Mouse (Mus musculus) midbrain, embryonic 12.5 days (tissue): ENCODE measurements around the gene Cope. TPM values are rescaled to one million over a fixed set of nuclear protein-coding genes. Genes with fewer than 3 reads are reported as not detected.
A peak's percentile ranks its signal among the peaks of the same experiment; 100 is the strongest.

Source experiments
- ATAC-seq: fragments of 200-750 bp; cut with Nextera tagmentation; 2 replicates; pipeline ENCODE4 v1.8.0; 2017; ENCODE audit warnings: low read depth, moderate TSS enrichment, moderate library complexity; ENCODE audit not compliant: low FRiP score
- H3K27ac ChIP-seq: fragments of 300-500 bp; sonication (generic); replicated peaks from 2 replicates; pipeline ENCODE4 v1.5.1; 2016; ENCODE audit warnings: mild to moderate bottlenecking
- H3K27me3 ChIP-seq: fragments of 300-500 bp; sonication (generic); 2 replicates; pipeline ENCODE4 v1.6.1; 2016; ENCODE audit warnings: mild to moderate bottlenecking
- H3K36me3 ChIP-seq: fragments of 300-500 bp; sonication (generic); 2 replicates; pipeline ENCODE4 v1.6.1; 2016
- H3K4me1 ChIP-seq: fragments of 300-500 bp; sonication (generic); 2 replicates; pipeline ENCODE4 v1.6.1; 2016
- H3K4me2 ChIP-seq: fragments of 300-500 bp; sonication (generic); replicated peaks from 2 replicates; pipeline ENCODE4 v1.6.1; 2016; ENCODE audit warnings: mild to moderate bottlenecking, moderate library complexity
- H3K4me3 ChIP-seq: fragments of 300-500 bp; sonication (generic); 2 replicates; pipeline ENCODE4 v1.5.1; 2016; ENCODE audit warnings: mild to moderate bottlenecking
- H3K9ac ChIP-seq: fragments of 300-500 bp; sonication (generic); replicated peaks from 2 replicates; pipeline ENCODE4 v1.6.1; 2016; ENCODE audit warnings: mild to moderate bottlenecking, moderate library complexity
- H3K9me3 ChIP-seq: fragments of 300-500 bp; sonication (generic); 2 replicates; pipeline ENCODE4 v1.6.1; 2016; ENCODE audit warnings: mild to moderate bottlenecking
- WGBS: fragments of 180-500 bp; shearing (Covaris S2); methylation state at CpG from one replicate; pipeline ENCODE4 v1.1.7; 2016; 5-methylcytosine and 5-hydroxymethylcytosine counted together
- polyA plus RNA-seq: library from polyadenylated mRNA; unstranded; fragments of >200 nt; fragmentation: Nextera tagmentation; extraction: Ambion mirVana; gene quantifications from 2 replicates; pipeline ENCODE4 v1.2.1, GENCODE M21; 2016

Gene Cope
- polyA plus RNA-seq = 222 and 235 TPM in 2 replicates

DNA sequence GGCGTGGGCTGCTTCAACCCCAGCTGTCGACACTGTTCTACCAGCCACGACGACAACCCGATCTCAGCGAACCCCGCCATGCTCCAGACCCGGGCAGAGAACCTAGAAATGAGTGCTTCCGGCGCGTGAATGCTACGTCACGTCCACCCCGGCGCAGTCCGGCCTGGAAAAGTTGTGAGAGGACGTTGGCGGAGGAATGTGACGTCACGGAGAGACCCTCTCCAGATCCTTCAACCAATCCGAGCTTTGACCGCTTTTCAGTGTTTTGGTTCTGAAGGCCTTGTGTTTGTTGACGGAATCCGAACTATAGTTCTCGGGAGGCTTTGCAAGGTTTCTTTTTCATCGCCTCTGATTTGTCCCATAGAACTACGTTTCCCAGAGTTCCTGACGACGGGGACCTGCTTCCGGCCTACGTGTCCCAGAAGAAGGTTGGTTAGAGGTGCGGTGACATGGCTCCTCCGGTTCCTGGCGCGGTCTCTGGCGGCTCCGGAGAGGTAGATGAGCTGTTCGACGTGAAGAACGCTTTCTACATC is at the start of gene Cope, which contains the start of gene Ddx49:
Gene Cope, plus strand, starts transcription at position 161 of the 533 bp plus-strand sequence.
Gene Ddx49, minus strand, starts transcription at position 132 of the 533 bp plus-strand sequence.
- H3K27me3 ChIP-seq = no peaks in the 10 kb centered on the region
- ATAC-seq = peak; percentile 90
- no peaks in the 10 kb centered on the region for H3K9me3 ChIP-seq
- H3K36me3 ChIP-seq = peaks cover 54% of the 10 kb centered on the region
- peak within 1 kb of the TSS; percentile 90 for H3K4me3 ChIP-seq
- H3K9ac ChIP-seq = peak within 1 kb of the TSS; percentile 77
- H3K4me2 ChIP-seq = peak within 1 kb of the TSS; percentile 97
- peak within 1 kb of the TSS; percentile 31; the same call in 1 of the 2 replicates for H3K27ac ChIP-seq
- WGBS = under 1% methylated on average over 40 of the region's 40 CpGs
- H3K4me1 ChIP-seq = peaks cover 26% of the 10 kb centered on the region

DNA sequence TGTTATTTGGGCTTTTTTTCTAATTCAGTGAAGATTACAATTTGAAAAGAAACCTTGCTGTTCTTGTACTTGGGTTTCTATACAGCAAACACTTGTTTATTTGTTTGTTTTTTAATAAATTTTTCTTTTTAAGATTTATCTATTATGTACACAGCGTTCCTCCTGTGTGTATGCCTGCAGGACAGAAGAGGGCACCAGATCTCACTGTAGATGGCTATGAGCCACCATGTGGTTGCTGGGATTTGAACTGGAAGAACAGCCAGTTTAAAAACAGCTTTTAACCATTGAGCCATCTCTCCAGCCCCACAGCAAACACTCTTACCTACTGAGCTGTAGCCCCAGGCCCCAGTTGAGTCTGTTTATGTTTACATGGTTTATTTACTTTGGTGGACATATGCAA is 47.7 kb upstream of the Cope start:
- H3K27me3 ChIP-seq = no peaks in the 10 kb centered on the region
- H3K4me2 ChIP-seq = no peak overlapping the region
- no peak overlapping the region for H3K27ac ChIP-seq
- H3K36me3 ChIP-seq = peaks cover 100% of the 10 kb centered on the region
- H3K4me1 ChIP-seq = no peaks in the 10 kb centered on the region
- 82% methylated on average over 1 of the region's 1 CpGs for WGBS
- no peak for ATAC-seq
- no peak overlapping the region for H3K9ac ChIP-seq
- H3K4me3 ChIP-seq = no peak overlapping the region
- H3K9me3 ChIP-seq = no peaks in the 10 kb centered on the region

DNA sequence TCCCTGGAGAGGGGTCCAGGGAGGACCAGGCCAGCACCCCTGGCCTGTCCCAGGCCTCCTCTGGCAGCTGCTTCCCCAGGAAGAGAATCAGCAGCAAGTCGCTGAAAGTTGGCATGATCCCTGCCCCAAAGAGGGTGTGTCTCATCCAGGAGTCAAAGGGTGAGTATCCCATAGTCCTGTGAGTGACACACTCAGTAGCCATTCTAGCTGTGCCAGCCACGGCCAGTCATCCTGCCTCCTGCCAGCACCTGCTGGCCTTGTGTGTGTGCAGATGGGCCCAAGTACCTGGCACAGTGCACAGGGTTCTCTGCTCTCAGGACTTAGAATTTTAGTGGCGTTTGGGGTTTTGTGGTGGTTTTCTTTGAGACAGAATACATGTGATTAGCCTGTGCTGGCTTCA is 44.9 kb upstream of the Cope start:
- no peak for ATAC-seq
- Histone ChIP-seq H3K27ac (no peak overlapping the region), H3K4me1 (no peaks in the 10 kb centered on the region), H3K27me3 (no peaks in the 10 kb centered on the region), H3K9ac (no peak overlapping the region), H3K4me3 (no peak overlapping the region), H3K36me3 (peaks cover 100% of the 10 kb centered on the region), H3K4me2 (no peak overlapping the region), H3K9me3 (no peaks in the 10 kb centered on the region)
- 88% methylated on average over 3 of the region's 3 CpGs for WGBS

DNA sequence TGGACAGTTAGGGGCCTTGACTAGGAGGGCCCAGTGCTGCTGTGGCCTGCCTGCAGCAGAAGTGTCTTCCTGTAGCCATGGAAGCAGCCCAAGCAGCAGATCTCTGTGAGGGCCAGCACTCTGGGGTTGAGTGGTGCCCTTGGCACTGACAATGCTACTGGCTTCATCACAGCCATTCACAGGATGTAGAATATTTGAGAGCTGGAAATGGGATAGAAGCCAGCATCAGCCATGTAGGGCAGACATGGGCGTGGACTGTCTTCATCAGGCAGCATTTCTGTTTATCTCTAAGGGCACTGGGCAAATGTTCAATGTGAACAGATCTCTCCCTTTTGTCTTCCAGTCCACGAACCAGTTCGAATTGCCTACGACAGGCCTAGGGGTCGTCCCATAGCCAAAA is 43.7 kb upstream of the Cope start:
- Histone ChIP-seq H3K9me3 (no peaks in the 10 kb centered on the region), H3K4me2 (no peak overlapping the region), H3K4me1 (no peaks in the 10 kb centered on the region), H3K36me3 (peaks cover 100% of the 10 kb centered on the region), H3K27ac (no peak overlapping the region), H3K4me3 (no peak overlapping the region), H3K9ac (no peak overlapping the region), H3K27me3 (no peaks in the 10 kb centered on the region)
- no peak for ATAC-seq
- 96% methylated on average over 5 of the region's 5 CpGs for WGBS

DNA sequence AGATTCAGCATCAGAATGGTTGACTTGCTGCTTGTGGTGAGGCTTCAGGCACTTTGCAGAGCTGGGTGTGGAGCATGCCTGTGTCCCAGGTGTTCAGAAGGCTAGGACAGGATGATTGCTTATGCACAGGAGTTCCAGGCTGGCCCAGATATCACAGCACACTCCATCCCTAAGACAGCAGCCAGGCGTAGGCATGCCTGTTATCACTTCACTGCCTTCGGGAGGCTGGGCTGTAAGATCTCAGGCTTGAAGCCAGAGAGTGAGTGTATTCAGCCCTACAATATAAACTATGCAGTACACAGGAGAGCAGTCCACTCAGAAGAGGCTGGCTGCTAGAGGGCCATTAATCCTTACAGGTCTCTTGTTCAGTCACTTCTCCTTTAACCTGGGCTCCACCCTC is 43.3 kb upstream of the Cope start:
- H3K36me3 ChIP-seq = peaks cover 100% of the 10 kb centered on the region
- no peak overlapping the region for H3K27ac ChIP-seq
- no peak overlapping the region for H3K4me3 ChIP-seq
- H3K27me3 ChIP-seq = no peaks in the 10 kb centered on the region
- H3K9me3 ChIP-seq = no peaks in the 10 kb centered on the region
- no peak overlapping the region for H3K4me2 ChIP-seq
- no peak for ATAC-seq
- no peak overlapping the region for H3K9ac ChIP-seq
- 96% methylated on average over 2 of the region's 2 CpGs for WGBS
- no peaks in the 10 kb centered on the region for H3K4me1 ChIP-seq

DNA sequence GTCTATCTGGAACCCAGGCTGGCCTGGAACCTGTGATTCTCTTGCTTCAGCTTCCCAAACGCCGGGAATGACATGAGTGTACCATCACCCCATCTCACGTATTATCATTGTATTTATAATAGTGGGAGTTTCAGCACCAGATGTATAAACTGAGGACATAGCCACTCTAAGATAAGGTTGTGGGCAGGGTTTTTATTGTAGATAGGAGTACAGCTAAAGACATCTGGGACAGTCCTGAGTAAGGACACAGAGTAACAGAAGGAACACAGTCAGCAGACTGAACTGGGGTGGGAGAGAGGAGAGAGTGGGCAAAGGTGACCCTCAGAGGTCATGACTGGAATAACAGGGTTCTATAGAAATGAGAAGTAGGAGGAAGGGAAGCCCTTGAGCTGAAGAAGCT is 34.6 kb upstream of the Cope start:
- H3K4me1 ChIP-seq = no peaks in the 10 kb centered on the region
- no peaks in the 10 kb centered on the region for H3K9me3 ChIP-seq
- 91% methylated on average over 3 of the region's 3 CpGs for WGBS
- H3K27me3 ChIP-seq = no peaks in the 10 kb centered on the region
- ATAC-seq = no peak
- H3K4me2 ChIP-seq = no peak overlapping the region
- H3K4me3 ChIP-seq = no peak overlapping the region
- H3K27ac ChIP-seq = no peak overlapping the region
- H3K9ac ChIP-seq = no peak overlapping the region
- peaks cover 40% of the 10 kb centered on the region for H3K36me3 ChIP-seq

DNA sequence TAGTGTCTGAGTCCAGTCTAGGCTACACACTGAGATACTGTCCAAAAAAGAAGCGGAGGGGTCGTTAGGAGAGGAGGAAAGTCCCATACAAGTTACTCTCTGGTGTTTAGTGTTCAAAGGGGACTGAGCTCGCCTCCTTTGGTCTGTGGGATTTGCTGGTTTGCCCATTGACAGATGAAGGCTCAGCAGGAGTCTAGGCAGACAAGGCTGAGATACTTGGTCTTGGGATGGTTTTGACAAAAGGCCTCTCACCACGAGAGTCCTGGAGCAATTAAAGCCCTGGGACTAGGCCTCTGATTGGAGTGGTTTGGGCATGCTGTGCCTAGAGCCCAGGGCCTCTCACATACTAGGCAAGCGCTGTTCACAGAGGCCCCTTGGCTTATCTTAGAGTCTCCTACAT is 34.0 kb upstream of the Cope start:
- no peaks in the 10 kb centered on the region for H3K4me1 ChIP-seq
- H3K36me3 ChIP-seq = peaks cover 34% of the 10 kb centered on the region
- no peak overlapping the region for H3K27ac ChIP-seq
- no peak overlapping the region for H3K4me2 ChIP-seq
- H3K9me3 ChIP-seq = no peaks in the 10 kb centered on the region
- H3K9ac ChIP-seq = no peak overlapping the region
- H3K4me3 ChIP-seq = no peak overlapping the region
- ATAC-seq = no peak
- WGBS = 41% methylated on average over 5 of the region's 5 CpGs
- no peaks in the 10 kb centered on the region for H3K27me3 ChIP-seq

DNA sequence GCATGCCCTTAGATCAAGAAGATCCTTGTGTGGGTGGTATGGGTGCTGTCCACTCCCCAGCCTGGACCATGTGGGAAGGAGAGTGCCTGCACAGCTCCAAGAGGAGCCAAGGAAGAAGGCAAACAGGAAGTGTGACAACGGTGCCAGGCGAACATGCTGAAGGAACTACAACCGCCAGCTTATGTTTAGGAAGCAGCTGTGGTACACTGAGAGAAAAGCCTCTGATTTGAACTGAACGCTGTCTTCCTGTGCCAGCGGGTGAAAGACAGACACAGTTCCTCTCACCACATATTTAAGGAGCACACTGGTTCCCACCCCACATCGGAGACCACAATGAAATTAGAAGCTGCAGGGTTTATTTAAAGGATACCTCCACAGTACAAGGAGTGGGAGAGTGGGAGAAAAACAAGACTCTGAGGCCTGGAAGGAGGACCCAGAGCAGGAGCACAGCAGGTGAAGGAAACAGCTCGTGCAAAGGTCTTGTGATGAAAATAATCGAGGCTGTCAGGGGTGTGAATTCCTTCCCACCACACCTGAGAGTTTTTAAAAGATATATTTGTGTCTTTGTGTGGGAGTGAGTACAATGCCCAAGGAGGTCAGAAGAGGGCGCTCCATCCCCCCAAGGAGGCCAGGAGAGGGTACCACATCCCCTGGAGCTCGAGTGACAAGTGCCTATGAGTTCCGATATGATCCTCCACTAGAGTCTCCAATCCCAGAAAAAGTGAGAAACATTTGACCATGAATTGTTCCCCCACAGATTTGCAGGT is 33.3 kb upstream of the Cope start:
- Histone ChIP-seq H3K36me3 (peaks cover 27% of the 10 kb centered on the region), H3K27me3 (no peaks in the 10 kb centered on the region), H3K9me3 (no peaks in the 10 kb centered on the region), H3K4me3 (no peak overlapping the region), H3K27ac (no peak overlapping the region), H3K4me1 (no peaks in the 10 kb centered on the region), H3K9ac (no peak overlapping the region), H3K4me2 (no peak overlapping the region)
- 59% methylated on average over 11 of the region's 11 CpGs for WGBS
- no peak for ATAC-seq

DNA sequence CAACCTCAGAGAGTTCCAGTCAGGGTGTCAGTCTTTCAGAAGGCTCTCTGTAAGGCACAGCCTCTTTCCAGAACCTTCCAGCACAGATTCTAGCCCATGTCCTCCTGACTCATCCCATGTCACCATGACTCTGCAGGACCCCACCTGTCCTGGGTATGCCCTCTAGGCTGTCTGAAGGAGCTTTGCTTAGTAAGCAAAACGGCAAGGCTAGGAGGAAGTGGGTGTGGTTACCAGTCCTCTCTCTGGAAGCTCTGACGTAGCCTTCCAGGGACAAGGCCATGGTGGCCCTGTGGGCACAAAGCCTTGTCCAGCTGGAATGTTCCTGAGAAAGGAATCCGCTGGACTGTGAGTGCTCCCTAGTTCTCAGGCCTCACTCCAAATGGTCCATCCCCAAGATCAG is 29.4 kb upstream of the Cope start:
- Histone ChIP-seq H3K4me3 (no peak overlapping the region), H3K27me3 (no peaks in the 10 kb centered on the region; the same call in 1 of the 2 replicates), H3K4me1 (no peaks in the 10 kb centered on the region), H3K36me3 (no peaks in the 10 kb centered on the region), H3K9ac (no peak overlapping the region), H3K4me2 (no peak overlapping the region), H3K9me3 (peaks cover 3% of the 10 kb centered on the region; the same call in 1 of the 2 replicates), H3K27ac (no peak overlapping the region)
- WGBS = 91% methylated on average over 3 of the region's 3 CpGs
- ATAC-seq = no peak

DNA sequence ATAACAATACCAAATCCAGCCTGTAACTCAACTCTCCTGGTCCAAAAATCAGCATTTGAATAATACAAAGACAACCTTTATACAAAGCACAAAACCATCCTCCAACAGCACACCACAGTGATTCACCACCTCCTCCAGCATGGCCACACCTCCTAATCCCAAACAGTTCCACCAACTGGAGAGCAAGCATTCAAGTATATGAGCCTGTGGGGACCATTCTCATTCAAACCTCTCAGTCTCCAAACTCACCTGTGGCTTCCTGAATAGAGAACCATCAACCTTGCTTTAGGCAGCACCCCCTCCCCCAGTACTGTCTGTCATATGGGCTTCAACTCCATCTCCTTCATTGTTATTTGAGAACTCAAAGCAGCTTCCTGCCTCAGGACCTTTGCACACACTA is 28.0 kb upstream of the Cope start:
- Histone ChIP-seq H3K9ac (no peak overlapping the region), H3K4me3 (no peak overlapping the region), H3K9me3 (peaks cover 3% of the 10 kb centered on the region; the same call in 1 of the 2 replicates), H3K4me1 (0 out of 2 replicates have a peak, but pooled peaks cover 2% of the 10 kb centered on the region), H3K27me3 (no peaks in the 10 kb centered on the region; the same call in 1 of the 2 replicates), H3K27ac (no peak overlapping the region), H3K4me2 (no peak overlapping the region), H3K36me3 (no peaks in the 10 kb centered on the region)
- ATAC-seq = no peak

DNA sequence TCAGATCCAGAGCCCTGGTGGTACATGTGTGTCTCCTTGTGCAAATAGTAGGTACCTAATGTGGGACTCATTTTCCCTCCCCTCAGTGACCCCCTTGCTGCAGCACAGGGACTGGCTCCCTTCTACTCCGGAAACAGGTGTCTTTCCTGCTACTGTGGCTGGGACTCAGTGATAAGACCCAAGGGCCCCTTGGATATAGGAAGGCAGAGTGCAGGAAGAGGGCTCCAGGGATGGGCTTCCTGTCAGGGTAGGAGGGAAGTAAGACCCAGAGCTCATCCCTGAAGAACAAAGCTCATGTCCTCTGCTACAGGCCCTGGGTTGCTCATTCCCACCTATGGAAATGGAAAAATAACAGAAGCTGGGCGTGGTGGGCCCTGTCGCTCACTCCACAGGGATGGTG is 25.8 kb upstream of the Cope start:
- WGBS = 88% methylated on average over 3 of the region's 3 CpGs
- peaks cover 3% of the 10 kb centered on the region; the same call in 1 of the 2 replicates for H3K9me3 ChIP-seq
- H3K36me3 ChIP-seq = no peaks in the 10 kb centered on the region
- H3K4me1 ChIP-seq = 0 out of 2 replicates have a peak, but pooled peaks cover 2% of the 10 kb centered on the region
- H3K4me3 ChIP-seq = no peak overlapping the region
- no peaks in the 10 kb centered on the region; the same call in 1 of the 2 replicates for H3K27me3 ChIP-seq
- no peak for ATAC-seq
- H3K9ac ChIP-seq = no peak overlapping the region
- no peak overlapping the region for H3K27ac ChIP-seq
- H3K4me2 ChIP-seq = no peak overlapping the region

DNA sequence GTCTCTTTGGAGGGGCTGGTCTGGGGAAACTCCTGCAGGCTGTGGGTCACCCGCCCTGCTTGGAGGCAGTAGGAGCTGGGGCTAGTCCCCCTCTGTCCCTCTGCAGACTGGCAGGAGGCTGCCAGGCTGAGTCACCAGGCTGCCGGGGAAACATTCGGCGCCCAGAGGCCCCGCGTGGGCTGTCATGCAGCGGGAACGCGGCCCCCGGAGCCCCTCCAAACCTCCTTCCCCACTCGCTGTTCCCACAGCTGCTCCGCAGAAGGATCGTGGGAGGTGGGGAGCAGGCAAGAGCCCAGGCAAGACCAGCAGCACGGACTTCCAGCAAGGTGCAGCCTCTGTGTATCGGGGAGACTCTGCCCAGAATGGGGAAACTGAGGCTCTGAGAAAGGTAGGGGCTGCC is 24.1 kb upstream of the Cope start:
- Histone ChIP-seq H3K27me3 (no peaks in the 10 kb centered on the region; the same call in 1 of the 2 replicates), H3K4me1 (0 out of 2 replicates have a peak, but pooled peaks cover 2% of the 10 kb centered on the region), H3K9ac (no peak overlapping the region), H3K9me3 (peaks cover 3% of the 10 kb centered on the region; the same call in 1 of the 2 replicates), H3K4me3 (no peak overlapping the region), H3K36me3 (no peaks in the 10 kb centered on the region), H3K4me2 (no peak overlapping the region), H3K27ac (no peak overlapping the region)
- no peak for ATAC-seq
- 69% methylated on average over 15 of the region's 15 CpGs for WGBS
